Mouse (Mus musculus): ENCODE results near the gene Grik3. TPM values are rescaled to one million over a fixed set of nuclear protein-coding genes. Genes with fewer than 3 reads are reported as not detected.

The Grik3 gene
- polyA plus RNA-seq, 1 experiment from 2014 or later: 0.07 TPM

- H3K4me2 ChIP-seq (replicated peaks; ENCODE audit: low read depth): no peak overlapping the region
- H3K4me3 ChIP-seq (ENCODE audit: low read depth, low read length): no peak overlapping the region
- WGBS: 93% methylated on average over 9 of the region's 9 CpGs
- no peak for ATAC-seq
- H3K36me3 ChIP-seq (ENCODE audit: control insufficient read depth, insufficient read depth): no peaks in the 10 kb centered on the region
- no peaks in the 10 kb centered on the region for H3K27me3 ChIP-seq (replicated peaks; ENCODE audit: control insufficient read depth, insufficient read depth, low read length)
- TF ChIP-seq CTCF (IDR thresholded peaks at IDR 0.05; ENCODE audit: low read depth): no peak
- no peak overlapping the region for H3K27ac ChIP-seq (ENCODE audit: low read depth, low read length)
- H3K9me3 ChIP-seq (ENCODE audit: control insufficient read depth): no peaks in the 10 kb centered on the region
- no peaks in the 10 kb centered on the region for H3K4me1 ChIP-seq (replicated peaks; ENCODE audit: control insufficient read depth, insufficient read depth, low read length)
- H3K9ac ChIP-seq (ENCODE audit: low read depth, low read length): no peak overlapping the region
These were observed 134.6 kb downstream of the Grik3 start for GRCm38 (mm10) chr4:125624885-125625678.

- no peaks in the 10 kb centered on the region for H3K9me3 ChIP-seq (ENCODE audit: control insufficient read depth)
- no peak overlapping the region for H3K27ac ChIP-seq (ENCODE audit: low read depth, low read length)
- no peak overlapping the region for H3K4me2 ChIP-seq (replicated peaks; ENCODE audit: low read depth)
- ATAC-seq: no peak
- no peaks in the 10 kb centered on the region for H3K4me1 ChIP-seq (replicated peaks; ENCODE audit: control insufficient read depth, insufficient read depth, low read length)
- no peak overlapping the region for H3K9ac ChIP-seq (ENCODE audit: low read depth, low read length)
- no peaks in the 10 kb centered on the region for H3K36me3 ChIP-seq (ENCODE audit: control insufficient read depth, insufficient read depth)
- WGBS: 69% methylated on average over 4 of the region's 4 CpGs
- no peak for TF ChIP-seq CTCF (IDR thresholded peaks at IDR 0.05; ENCODE audit: low read depth)
- H3K4me3 ChIP-seq (ENCODE audit: low read depth, low read length): no peak overlapping the region
- no peaks in the 10 kb centered on the region for H3K27me3 ChIP-seq (replicated peaks; ENCODE audit: control insufficient read depth, insufficient read depth, low read length)
These were observed 139.0 kb downstream of the Grik3 start for GRCm38 (mm10) chr4:125629544-125629943.

GRCm38 (mm10) chr4:125635037-125635436 is 144.5 kb downstream of the Grik3 start:
- Histone ChIP-seq H3K4me3 (ENCODE audit: low read depth, low read length) (no peak overlapping the region), H3K4me1 (replicated peaks; ENCODE audit: control insufficient read depth, insufficient read depth, low read length) (peaks cover 9% of the 10 kb centered on the region; the same call in 1 of the 2 replicates), H3K9me3 (ENCODE audit: control insufficient read depth) (no peaks in the 10 kb centered on the region), H3K27ac (ENCODE audit: low read depth, low read length) (no peak overlapping the region), H3K9ac (ENCODE audit: low read depth, low read length) (no peak overlapping the region), H3K36me3 (ENCODE audit: control insufficient read depth, insufficient read depth) (no peaks in the 10 kb centered on the region), H3K27me3 (replicated peaks; ENCODE audit: control insufficient read depth, insufficient read depth, low read length) (no peaks in the 10 kb centered on the region), H3K4me2 (replicated peaks; ENCODE audit: low read depth) (no peak overlapping the region)
- ATAC-seq: no peak
- no peak for TF ChIP-seq CTCF (IDR thresholded peaks at IDR 0.05; ENCODE audit: low read depth)
- WGBS: 81% methylated on average over 11 of the region's 11 CpGs

GRCm38 (mm10) chr4:125636616-125637304 is 146.3 kb downstream of the Grik3 start:
- Histone ChIP-seq H3K27ac (ENCODE audit: low read depth, low read length) (no peak overlapping the region), H3K4me1 (replicated peaks; ENCODE audit: control insufficient read depth, insufficient read depth, low read length) (peaks cover 9% of the 10 kb centered on the region; the same call in 1 of the 2 replicates), H3K4me3 (ENCODE audit: low read depth, low read length) (no peak overlapping the region), H3K9me3 (ENCODE audit: control insufficient read depth) (no peaks in the 10 kb centered on the region), H3K4me2 (replicated peaks; ENCODE audit: low read depth) (0 out of 2 replicates have a peak overlapping the region, but pooled peaks have one; percentile 9), H3K36me3 (ENCODE audit: control insufficient read depth, insufficient read depth) (no peaks in the 10 kb centered on the region), H3K9ac (ENCODE audit: low read depth, low read length) (no peak overlapping the region), H3K27me3 (replicated peaks; ENCODE audit: control insufficient read depth, insufficient read depth, low read length) (no peaks in the 10 kb centered on the region)
- TF ChIP-seq CTCF (IDR thresholded peaks at IDR 0.05; ENCODE audit: low read depth): no peak
- 57% methylated on average over 13 of the region's 13 CpGs for WGBS
- ATAC-seq: peak; percentile 85

GRCm38 (mm10) chr4:125637364-125637763 is 146.9 kb downstream of the Grik3 start:
- no peak for TF ChIP-seq CTCF (IDR thresholded peaks at IDR 0.05; ENCODE audit: low read depth)
- H3K9ac ChIP-seq (ENCODE audit: low read depth, low read length): no peak overlapping the region
- WGBS: 79% methylated on average over 13 of the region's 13 CpGs
- H3K4me1 ChIP-seq (replicated peaks; ENCODE audit: control insufficient read depth, insufficient read depth, low read length): peaks cover 9% of the 10 kb centered on the region; the same call in 1 of the 2 replicates
- H3K9me3 ChIP-seq (ENCODE audit: control insufficient read depth): no peaks in the 10 kb centered on the region
- H3K4me3 ChIP-seq (ENCODE audit: low read depth, low read length): no peak overlapping the region
- ATAC-seq: no peak
- H3K36me3 ChIP-seq (ENCODE audit: control insufficient read depth, insufficient read depth): no peaks in the 10 kb centered on the region
- no peak overlapping the region for H3K27ac ChIP-seq (ENCODE audit: low read depth, low read length)
- H3K27me3 ChIP-seq (replicated peaks; ENCODE audit: control insufficient read depth, insufficient read depth, low read length): no peaks in the 10 kb centered on the region
- 0 out of 2 replicates have a peak overlapping the region, but pooled peaks have one; percentile 9 for H3K4me2 ChIP-seq (replicated peaks; ENCODE audit: low read depth)

GRCm38 (mm10) chr4:125640520-125640919 is 150.0 kb downstream of the Grik3 start:
- H3K4me3 ChIP-seq (ENCODE audit: low read depth, low read length): no peak overlapping the region
- H3K4me2 ChIP-seq (replicated peaks; ENCODE audit: low read depth): no peak overlapping the region
- peaks cover 9% of the 10 kb centered on the region; the same call in 1 of the 2 replicates for H3K4me1 ChIP-seq (replicated peaks; ENCODE audit: control insufficient read depth, insufficient read depth, low read length)
- H3K9ac ChIP-seq (ENCODE audit: low read depth, low read length): no peak overlapping the region
- no peak for ATAC-seq
- H3K27me3 ChIP-seq (replicated peaks; ENCODE audit: control insufficient read depth, insufficient read depth, low read length): no peaks in the 10 kb centered on the region
- no peaks in the 10 kb centered on the region for H3K9me3 ChIP-seq (ENCODE audit: control insufficient read depth)
- TF ChIP-seq CTCF (IDR thresholded peaks at IDR 0.05; ENCODE audit: low read depth): no peak
- H3K36me3 ChIP-seq (ENCODE audit: control insufficient read depth, insufficient read depth): no peaks in the 10 kb centered on the region
- H3K27ac ChIP-seq (ENCODE audit: low read depth, low read length): no peak overlapping the region
- WGBS: 63% methylated on average over 9 of the region's 9 CpGs

Data from intestine, postnatal 0 days (tissue).